Mouse (Mus musculus) T-helper 1 cell (primary cell): Measurements from ENCODE around the gene Dgki.
"Not testable (repeated sequence)": the region's sequence is repeated elsewhere in the genome, so short reads cannot be mapped to it uniquely, and the experiment has no call there.

Experiments used
- in situ Hi-C: fragments of 300-600 bp; cut with MboI, MseI; formaldehyde crosslinking; loops from one replicate; pipeline ENCODE4 v1.15.1; 2025; ENCODE audit warnings: high pct_unique_total_duplicates

The Dgki gene

GRCm38 (mm10) chr6:37150483-37150882, 149.5 kb downstream of the Dgki start:
- in situ Hi-C loops: no loop called here

DNA sequence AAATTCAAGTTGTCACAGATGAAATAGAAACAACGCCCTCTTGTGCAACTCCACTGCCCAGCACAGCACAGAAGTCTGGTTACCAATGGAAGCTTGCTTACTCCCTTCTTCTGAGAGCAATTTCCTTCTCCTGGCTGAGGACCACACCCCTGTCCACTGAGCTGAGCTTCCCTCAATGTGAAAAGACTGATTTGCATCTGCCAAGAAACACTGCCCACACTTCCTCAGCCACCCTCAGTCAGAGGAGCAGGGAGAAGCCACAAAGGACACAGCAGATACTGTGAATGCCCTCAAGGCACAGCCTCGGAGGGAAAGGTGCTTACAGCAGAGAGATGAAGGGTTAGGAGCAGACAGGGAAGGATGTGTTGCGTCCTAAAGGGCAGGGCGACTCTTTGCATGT, 149.9 kb downstream of the Dgki start:
- in situ Hi-C loops: no loop called here

GRCm38 (mm10) chr6:37149196-37149595, 150.8 kb downstream of the Dgki start:
- in situ Hi-C loops: no loop called here

DNA sequence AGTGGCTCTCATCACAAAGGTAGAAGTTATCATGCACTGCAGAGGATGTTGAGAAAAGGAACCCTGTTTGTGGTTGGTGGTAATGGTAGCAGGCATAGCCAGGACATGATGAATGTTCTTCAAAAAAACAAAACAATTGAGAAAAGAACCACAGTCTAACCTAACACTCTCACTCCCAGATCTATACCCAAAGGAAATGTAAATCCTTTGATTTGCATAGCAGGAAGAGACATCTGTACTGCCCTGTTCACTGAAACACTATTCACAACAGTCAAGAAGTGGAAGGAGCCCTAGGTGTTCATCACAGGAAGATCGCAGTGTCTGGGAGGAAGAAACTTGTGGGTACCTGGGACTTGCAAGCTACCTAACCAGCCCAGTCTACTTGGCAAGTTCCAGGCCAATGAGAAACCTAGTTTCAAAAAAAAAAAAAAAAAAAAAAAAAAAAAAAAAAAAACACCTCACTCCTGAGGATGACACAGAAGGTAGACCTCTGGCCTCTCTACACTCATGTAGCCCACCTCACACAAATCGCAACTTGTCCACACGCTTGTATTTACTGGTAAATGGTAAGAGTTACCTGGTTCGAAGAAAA, 152.5 kb downstream of the Dgki start:
- in situ Hi-C loops: no loop called here

DNA sequence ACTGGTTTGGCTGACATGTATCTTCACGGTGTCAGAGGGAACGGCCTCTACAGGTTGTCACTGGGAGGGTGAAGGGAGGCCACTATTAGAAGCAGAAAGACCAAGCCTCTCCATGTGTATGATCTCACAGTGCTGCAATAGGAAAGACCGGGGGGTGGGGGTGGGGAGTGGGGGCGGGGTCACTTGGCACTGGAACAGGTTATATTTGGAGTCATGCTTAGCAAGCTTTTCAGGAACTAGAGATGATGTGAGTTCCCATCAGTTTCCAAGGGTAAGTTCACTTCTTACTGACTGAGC, 156.2 kb downstream of the Dgki start:
- in situ Hi-C loops: no loop called here

DNA sequence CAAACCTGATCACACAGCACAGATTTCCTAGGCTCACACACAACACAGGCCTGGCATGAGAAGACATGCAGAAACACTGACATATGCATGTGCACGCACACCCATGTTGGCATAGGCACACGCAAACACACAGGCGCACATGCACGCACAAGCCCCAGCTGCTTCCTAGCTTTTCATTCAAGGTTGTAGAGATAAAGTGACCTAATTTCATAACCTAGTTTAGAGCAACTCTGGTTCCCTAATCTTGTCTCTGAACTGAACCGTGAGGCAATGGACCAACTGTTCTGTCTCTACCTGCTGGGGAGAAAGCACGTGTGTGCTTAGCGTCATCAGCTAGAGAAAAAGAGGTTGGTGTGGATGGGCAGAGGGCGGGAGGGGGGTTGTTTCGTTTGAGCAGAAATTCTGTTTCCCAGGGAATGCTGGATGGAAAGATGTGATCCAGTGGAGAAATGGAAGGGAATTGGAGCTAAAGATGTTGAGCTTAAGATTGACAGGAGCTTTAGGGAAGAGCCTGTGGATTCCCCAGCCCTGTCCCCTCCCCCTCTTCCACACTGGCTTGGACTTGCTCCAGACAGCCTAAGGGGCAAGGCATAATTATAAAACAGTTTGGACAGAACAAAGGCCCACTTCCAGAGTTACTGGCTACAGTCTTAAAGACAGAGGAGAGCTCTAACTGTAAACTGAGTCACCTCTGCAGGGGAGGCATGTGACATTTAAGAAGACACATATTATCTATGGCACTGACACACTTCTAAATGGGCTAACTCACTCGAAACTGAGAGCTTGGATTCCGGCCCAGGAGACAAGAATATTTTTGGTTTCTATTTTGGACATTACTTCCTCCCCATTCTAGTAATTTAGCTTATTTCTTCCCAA, 156.8 kb downstream of the Dgki start:
- in situ Hi-C loops: no loop called here

DNA sequence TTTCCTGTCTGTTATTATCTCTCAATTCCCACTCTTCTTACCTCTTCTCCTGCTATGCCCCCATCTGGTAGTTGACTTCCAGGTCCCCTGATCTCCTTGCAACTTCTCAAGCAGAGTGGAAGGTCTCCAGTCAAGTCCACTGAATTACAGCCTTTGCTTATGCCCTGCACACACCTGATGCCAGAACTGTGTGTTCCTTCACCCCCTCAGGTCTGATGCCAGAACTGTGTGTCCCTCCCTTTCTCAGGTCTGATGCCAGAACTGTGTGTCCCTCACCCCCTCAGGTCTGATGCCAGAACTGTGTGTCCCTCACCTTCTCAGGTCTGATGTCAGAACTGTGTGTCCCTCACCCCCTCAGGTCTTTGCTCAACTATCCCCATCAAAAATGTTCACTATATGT, 161.2 kb downstream of the Dgki start:
- in situ Hi-C loops: no loop called here

DNA sequence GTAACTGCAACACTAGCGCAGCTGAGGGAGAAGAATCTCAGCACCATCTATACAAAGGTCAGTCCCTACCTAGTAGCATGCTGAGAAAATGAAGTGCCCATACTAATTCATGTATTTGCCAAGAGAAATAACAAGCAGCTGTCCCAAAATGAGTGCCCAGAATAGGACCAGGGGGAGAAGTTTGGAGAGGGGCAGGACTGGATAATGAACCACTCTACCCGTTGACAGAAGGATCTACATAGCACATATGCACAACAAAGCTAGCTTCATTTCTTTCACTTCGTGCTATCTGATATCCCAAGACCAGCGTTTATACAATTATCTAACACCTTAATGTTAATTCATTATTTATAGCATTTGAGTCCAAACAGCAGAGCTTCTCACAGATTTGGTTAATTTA, 168.7 kb downstream of the Dgki start:
- in situ Hi-C loops: no loop called here

- in situ Hi-C loops: no loop called here
Measured at GRCm38 (mm10) chr6:37120417-37121154, 179.4 kb downstream of the Dgki start.

- in situ Hi-C loops: no loop called here
Measured at GRCm38 (mm10) chr6:37119205-37119604, 180.8 kb downstream of the Dgki start.

GRCm38 (mm10) chr6:37113048-37113447, 186.9 kb downstream of the Dgki start:
- in situ Hi-C loops: no loop called here

- in situ Hi-C loops: not testable (repeated sequence)
Measured at GRCm38 (mm10) chr6:37106236-37106635, 193.7 kb downstream of the Dgki start.

GRCm38 (mm10) chr6:37100413-37100812, 199.6 kb downstream of the Dgki start:
- in situ Hi-C loops: no loop called here

DNA sequence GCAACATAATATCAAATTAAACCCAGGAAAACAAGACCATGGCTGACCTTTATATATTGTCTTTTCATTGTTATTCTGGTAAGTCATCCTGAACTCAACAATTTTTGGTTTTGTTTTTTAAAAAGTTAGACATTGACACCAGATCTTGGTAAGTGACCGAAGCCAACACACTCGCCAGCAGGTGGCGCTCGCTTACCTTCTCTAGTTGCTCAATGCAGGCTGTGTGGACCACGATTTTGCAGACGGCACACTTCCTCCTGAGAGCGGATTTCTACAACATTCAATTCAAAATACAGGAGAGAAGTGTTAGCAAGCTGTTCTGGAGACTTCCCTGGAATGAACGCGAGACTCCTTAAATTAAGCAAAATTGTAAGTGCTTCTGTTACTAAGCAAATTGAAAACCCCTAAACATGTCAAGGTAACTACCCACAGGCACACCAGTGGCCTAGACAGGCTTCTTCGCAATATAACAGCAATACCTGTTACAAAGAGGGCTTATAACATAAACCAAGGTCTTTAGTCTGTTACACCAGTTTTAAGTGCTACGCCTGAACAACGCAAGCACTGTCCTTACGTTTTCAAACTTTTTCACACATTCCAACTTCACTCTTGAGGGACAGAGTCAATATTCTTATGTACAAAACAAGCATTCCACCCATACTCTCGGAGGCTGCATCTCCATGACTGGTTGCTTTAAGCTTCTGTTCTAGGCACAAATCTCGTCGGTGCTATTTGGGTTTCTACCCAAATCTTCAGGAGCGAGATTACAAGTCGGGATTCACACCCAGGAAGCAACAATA, 202.4 kb downstream of the Dgki start:
- in situ Hi-C loops: no loop called here

- in situ Hi-C loops: no loop called here
Measured at GRCm38 (mm10) chr6:37096840-37097305, 203.1 kb downstream of the Dgki start.

GRCm38 (mm10) chr6:37089148-37090111, 210.6 kb downstream of the Dgki start:
- in situ Hi-C loops: loop anchor here (5.0 kb wide), 1 partner anchor 258 kb away; no protein-coding TSS in a partner anchor

DNA sequence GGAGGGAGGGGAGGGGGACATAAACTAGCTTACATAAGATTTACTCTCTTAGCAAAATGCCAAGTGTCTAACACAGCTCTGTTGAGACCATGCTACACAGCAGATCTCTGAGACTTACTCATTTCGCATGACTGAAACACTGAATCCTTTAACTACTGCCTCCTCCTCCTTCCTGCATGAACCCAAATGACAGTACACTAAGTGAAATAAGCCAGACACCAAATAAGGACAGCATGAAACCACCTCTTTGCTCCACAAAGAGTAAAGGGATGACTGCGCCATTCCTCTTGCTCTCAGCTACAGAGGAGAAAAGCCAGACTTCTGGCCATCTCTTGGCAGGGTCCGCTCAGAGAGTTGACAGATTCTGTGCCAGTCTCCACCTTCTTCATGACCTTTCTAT, 217.0 kb downstream of the Dgki start:
- in situ Hi-C loops: no loop called here

GRCm38 (mm10) chr6:37072401-37073016, 227.5 kb downstream of the Dgki start:
- in situ Hi-C loops: loop anchor here (25.0 kb wide), 1 partner anchor 390 kb away; no protein-coding TSS in a partner anchor

GRCm38 (mm10) chr6:37069836-37070600, 230.0 kb downstream of the Dgki start:
- in situ Hi-C loops: loop anchor here (25.0 kb wide), 1 partner anchor 392 kb away; no protein-coding TSS in a partner anchor
